Comparison of ENCODE assay signal across 28 mouse cellular contexts in genomic region chr14:111330570-111330969, GRCm38 (mm10).
A peak's percentile ranks its signal among the peaks of the same experiment; 100 is the strongest.
DNase-seq lines count a peak whose midpoint lies in the region; ATAC-seq lines count a peak whose summit lies in the region.
"Had no signal": no experiment of that assay in that cellular context is flagged by ENCODE, and none has a peak within 500 bp of the region (broad histone marks: within the 10 kb centered on the region; RNA-seq: fewer than 3 reads in every experiment).

No protein-coding gene starts in this region.

- no peak overlapping the region for H3K4me3 ChIP-seq in heart, embryonic 12.5 days
- H3K4me3 ChIP-seq: forebrain, embryonic 10.5 days; hindbrain, embryonic 10.5 days; intestine, embryonic 15.5 days; left cerebral cortex, adult 2 months; limb, embryonic 10.5 days; liver, embryonic 15.5 days; lung, embryonic 15.5 days; megakaryocyte, embryonic 14.5 days; midbrain, embryonic 13.5 days had no signal

- no peak overlapping the region for H3K9ac ChIP-seq in heart, embryonic 12.5 days
- H3K9ac ChIP-seq: intestine, embryonic 15.5 days; liver, embryonic 15.5 days; lung, embryonic 15.5 days; midbrain, embryonic 13.5 days had no signal

- H3K9me3 ChIP-seq in heart, embryonic 12.5 days (replicated peaks), result no peaks in the 10 kb centered on the region
- H3K9me3 ChIP-seq: forebrain, embryonic 10.5 days; hindbrain, embryonic 10.5 days; intestine, embryonic 15.5 days; limb, embryonic 10.5 days; lung, embryonic 15.5 days; midbrain, embryonic 13.5 days had no signal

- H3K36me3 ChIP-seq in heart, embryonic 12.5 days, result no peaks in the 10 kb centered on the region
- H3K36me3 ChIP-seq: forebrain, embryonic 10.5 days; hindbrain, embryonic 10.5 days; intestine, embryonic 15.5 days; limb, embryonic 10.5 days; liver, embryonic 15.5 days; lung, embryonic 15.5 days; midbrain, embryonic 13.5 days had no signal

- no peaks in the 10 kb centered on the region for H3K27me3 ChIP-seq in heart, embryonic 12.5 days (replicated peaks)
- H3K27me3 ChIP-seq: intestine, embryonic 15.5 days; liver, embryonic 15.5 days; lung, embryonic 15.5 days; megakaryocyte, embryonic 14.5 days; midbrain, embryonic 13.5 days had no signal

- DNase-seq in frontal cortex, postnatal 10 days (ENCODE audit: low spot score in 2 of 2), result no peak
- DNase-seq in heart, adult 18-20 months, result peak; percentile 29 to 48
- DNase-seq in left cerebral cortex, adult 11 months (ENCODE audit: low spot score), result peak; percentile 17
- no peak for DNase-seq in left cerebral cortex, adult 9 months (ENCODE audit: low spot score in 2 of 2)
- peak; percentile 64 for DNase-seq in telencephalon, adult 2 months (ENCODE audit: low read depth, low spot score)
- DNase-seq: adrenal gland, postnatal 14 days; cerebellum, adult 9-11 months; gastrocnemius, postnatal 36 days; kidney, adult 8-10 months; kidney, postnatal 10 days; liver; lung, postnatal 36 days; right cerebral cortex, postnatal 25 days; thymus, postnatal 36 days had no signal

- ATAC-seq in frontal cortex, adult (ENCODE audit: low TSS enrichment), result peak; percentile 100
- ATAC-seq in heart, embryonic 12.5 days (ENCODE audit: insufficient number of reproducible peaks, low FRiP score), result no peak
- ATAC-seq: CD4-positive, CD25-positive, alpha-beta regulatory T cell, adult 4 months; forebrain, embryonic 16.5 days; hindbrain, embryonic 16.5 days; intestine, embryonic 15.5 days; midbrain, embryonic 13.5 days had no signal

- WGBS in heart, embryonic 12.5 days, result 86% methylated on average over 3 of the region's 3 CpGs

- H3K4me1 ChIP-seq in heart, embryonic 12.5 days (replicated peaks), result no peaks in the 10 kb centered on the region
- H3K4me1 ChIP-seq: forebrain, embryonic 10.5 days; hindbrain, embryonic 10.5 days; intestine, embryonic 15.5 days; limb, embryonic 10.5 days; liver, embryonic 15.5 days; lung, embryonic 15.5 days; megakaryocyte, embryonic 14.5 days; midbrain, embryonic 13.5 days had no signal

- H3K27ac ChIP-seq in heart, embryonic 12.5 days (ENCODE audit: poor library complexity, severe bottlenecking), result no peak overlapping the region
- H3K27ac ChIP-seq: forebrain, embryonic 10.5 days; hindbrain, embryonic 10.5 days; intestine, embryonic 15.5 days; left cerebral cortex, adult 2 months; limb, embryonic 10.5 days; liver, embryonic 15.5 days; lung, embryonic 15.5 days; midbrain, embryonic 13.5 days had no signal

- H3K4me2 ChIP-seq in heart, embryonic 12.5 days, result no peak overlapping the region
- H3K4me2 ChIP-seq: intestine, embryonic 15.5 days; liver, embryonic 15.5 days; lung, embryonic 15.5 days; midbrain, embryonic 13.5 days had no signal

Comparison
In these comparisons a context has a peak if more than half of its experiments do, and no peak if none do; other contexts are left out.
1. DNase-seq: peak in heart, adult 18-20 months (2 of 2), left cerebral cortex, adult 11 months (single experiment) and telencephalon, adult 2 months (single experiment); none in frontal cortex, postnatal 10 days (0 of 2) and left cerebral cortex, adult 9 months (0 of 2).